Mouse (Mus musculus) heart, postnatal 0 days (tissue): ENCODE results near the gene Zcchc4.

ENCODE experiments used
- CTCF ChIP-seq: IDR thresholded peaks from 2 replicates; pipeline ENCODE4 v1.5.1; 2016; ENCODE audit warnings: antibody characterized with exemption, control low read depth, low read depth
- EP300 ChIP-seq: IDR thresholded peaks from 2 replicates; pipeline ENCODE4 v1.6.1; 2016; ENCODE audit warnings: antibody characterized with exemption, low read depth

DNA sequence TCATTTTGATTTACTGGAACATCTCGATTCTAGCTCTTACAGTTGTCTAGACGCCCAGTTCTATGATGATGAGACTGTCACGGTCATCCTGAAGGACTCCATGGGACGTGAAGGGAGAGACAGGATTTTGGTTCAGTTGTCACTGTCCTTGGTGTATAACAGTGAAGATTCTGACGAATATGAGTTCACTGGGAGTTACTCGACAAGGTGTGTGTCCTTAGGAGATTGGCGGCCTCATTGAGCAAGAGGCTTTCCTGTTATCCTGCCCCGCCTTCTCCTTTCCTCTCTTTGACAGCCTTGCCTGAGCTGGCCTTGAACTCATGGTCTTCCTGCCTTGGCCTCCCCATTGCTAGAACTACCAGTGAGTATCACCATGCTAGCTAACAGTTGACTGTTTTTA is 89.2 kb downstream of the Zcchc4 start:
- TF ChIP-seq CTCF (no peak), EP300 (no peak)
